Mouse (Mus musculus): Measurements from ENCODE around the gene Slco3a1.

GRCm38 (mm10) chr7:74373056-74373455 is 181.5 kb downstream of the Slco3a1 start:
- TF ChIP-seq EP300 (IDR thresholded peaks at IDR 0.05) (no peak), CTCF (IDR thresholded peaks at IDR 0.05) (no peak)

All from lung, postnatal 0 days (tissue).